Mouse (Mus musculus) MEL (cell line): Measurements from ENCODE around the gene Fgfr2. TPM values are rescaled to one million over a fixed set of nuclear protein-coding genes. Genes with fewer than 3 reads are reported as not detected.

Experiments used
- DNase-seq: peaks from one replicate; pipeline ENCODE4 v3.0.0; 2011; ENCODE audit warnings: low read depth, low spot score
- H3K27ac ChIP-seq: 2 replicates; pipeline ENCODE4 v1.5.1; 2012; ENCODE audit warnings: low read depth, mild to moderate bottlenecking, control low read depth, low read length, moderate library complexity; ENCODE audit not compliant: control insufficient read depth
- H3K27me3 ChIP-seq, 2 experiments: fragments of 150-350 bp in 1 of 2; sonication (generic) in 1 of 2; 2 replicates each; pipeline ENCODE4 v1.6.1; 2012; ENCODE audit warnings: low read length in 2 of 2, mild to moderate bottlenecking in 2 of 2, improper control_type of control experiment in 1 of 2, moderate library complexity in 1 of 2; ENCODE audit not compliant: insufficient read depth in 2 of 2, control insufficient read depth in 1 of 2
- H3K36me3 ChIP-seq, 2 experiments: 2 replicates each; pipeline ENCODE4 v1.6.1; 2012 to 2014; ENCODE audit warnings: low read length in 2 of 2, improper control_type of control experiment in 1 of 2, inconsistent platforms in 1 of 2, mild to moderate bottlenecking in 1 of 2; ENCODE audit not compliant: insufficient read depth in 2 of 2, control insufficient read depth in 1 of 2
- H3K4me1 ChIP-seq, 2 experiments: fragments of 150-350 bp in 1 of 2; sonication (generic) in 1 of 2; 2 replicates each; pipeline ENCODE4 v1.6.1; 2012; ENCODE audit warnings: low read length in 2 of 2, improper control_type of control experiment in 1 of 2, mild to moderate bottlenecking in 1 of 2; ENCODE audit not compliant: insufficient read depth in 2 of 2, control insufficient read depth in 1 of 2
- H3K4me3 ChIP-seq, 2 experiments: fragments of 150-350 bp in 1 of 2; sonication (generic) in 1 of 2; 2 replicates each; pipeline ENCODE4 v1.5.1; 2012; ENCODE audit warnings: low read depth in 2 of 2, low read length in 2 of 2, mild to moderate bottlenecking in 2 of 2, moderate library complexity in 2 of 2, control low read depth in 1 of 2, improper control_type of control experiment in 1 of 2; ENCODE audit not compliant: control insufficient read depth in 1 of 2, insufficient read depth in 1 of 2
- H3K79me2 ChIP-seq: 2 replicates; pipeline ENCODE4 v1.6.1; 2012; ENCODE audit warnings: mild to moderate bottlenecking, low read length, moderate library complexity; ENCODE audit not compliant: control insufficient read depth, poor library complexity, insufficient read depth
- H3K9ac ChIP-seq: 2 replicates; pipeline ENCODE4 v1.6.1; 2012; ENCODE audit warnings: low read depth, mild to moderate bottlenecking, control low read depth, low read length, moderate library complexity; ENCODE audit not compliant: control insufficient read depth, poor library complexity, severe bottlenecking
- H3K9me3 ChIP-seq: fragments of 150-350 bp; sonication (generic); replicated peaks from 2 replicates; pipeline ENCODE4 v1.6.1; 2012; ENCODE audit warnings: mild to moderate bottlenecking, low read length, improper control_type of control experiment, moderate library complexity; ENCODE audit not compliant: insufficient read depth
- BHLHE40 ChIP-seq: IDR thresholded peaks from 2 replicates; pipeline ENCODE4 v1.6.1; 2012; ENCODE audit warnings: low read depth, mild to moderate bottlenecking, inconsistent platforms, low read length, improper control_type of control experiment, borderline replicate concordance
- CHD1 ChIP-seq: IDR thresholded peaks from 2 replicates; pipeline ENCODE4 v1.6.1; 2012; ENCODE audit warnings: low read depth, mild to moderate bottlenecking, inconsistent platforms, low read length, improper control_type of control experiment
- CHD2 ChIP-seq: IDR thresholded peaks from 2 replicates; pipeline ENCODE4 v1.6.1; 2011; ENCODE audit warnings: low read length, improper control_type of control experiment
- EP300 ChIP-seq, 2 experiments: IDR thresholded peaks; 2 replicates each; pipeline ENCODE4 v1.6.1; 2011; ENCODE audit warnings: improper control_type of control experiment in 2 of 2, low read length in 2 of 2, low read depth in 1 of 2, mild to moderate bottlenecking in 1 of 2
- GATA1 ChIP-seq: IDR thresholded peaks from 2 replicates; pipeline ENCODE4 v1.6.1; 2011; ENCODE audit warnings: low read depth, low read length, improper control_type of control experiment
- HCFC1 ChIP-seq: IDR thresholded peaks from 2 replicates; pipeline ENCODE4 v1.6.1; 2012; ENCODE audit warnings: low read depth, mild to moderate bottlenecking, inconsistent platforms, low read length, improper control_type of control experiment, moderate library complexity
- JUND ChIP-seq: IDR thresholded peaks from 2 replicates; pipeline ENCODE4 v1.6.1; 2011; ENCODE audit warnings: low read depth, mild to moderate bottlenecking, improper control_type of control experiment, low read length
- MAX ChIP-seq: IDR thresholded peaks from 2 replicates; pipeline ENCODE4 v1.6.1; 2011; ENCODE audit warnings: low read length, improper control_type of control experiment
- MEF2A ChIP-seq: IDR thresholded peaks from 2 replicates; pipeline ENCODE4 v1.6.1; 2014; ENCODE audit warnings: low read depth, mild to moderate bottlenecking, inconsistent platforms, low read length, improper control_type of control experiment; ENCODE audit not compliant: poor library complexity, insufficient replicate concordance, severe bottlenecking; ENCODE audit errors: extremely low read depth
- MXI1 ChIP-seq: IDR thresholded peaks from 2 replicates; pipeline ENCODE4 v1.6.1; 2011; ENCODE audit warnings: mild to moderate bottlenecking, low read depth, low read length, improper control_type of control experiment
- MYC ChIP-seq: IDR thresholded peaks from 2 replicates; pipeline ENCODE4 v1.6.1; 2011; ENCODE audit warnings: low read depth, mild to moderate bottlenecking, low read length, improper control_type of control experiment, moderate library complexity
- NELFE ChIP-seq: IDR thresholded peaks from 2 replicates; pipeline ENCODE4 v1.6.1; 2011; ENCODE audit warnings: low read depth, low read length, improper control_type of control experiment
- NRF1 ChIP-seq: IDR thresholded peaks from 2 replicates; pipeline ENCODE4 v1.6.1; 2014; ENCODE audit warnings: low read depth, mild to moderate bottlenecking, inconsistent platforms, low read length, improper control_type of control experiment, moderate library complexity; ENCODE audit not compliant: poor library complexity, insufficient read depth, severe bottlenecking
- POLR2A ChIP-seq, 2 experiments: IDR thresholded peaks; 2 replicates each; pipeline ENCODE4 v1.6.1; 2011 to 2012; ENCODE audit warnings: low read length in 2 of 2, mild to moderate bottlenecking in 2 of 2, control low read depth in 1 of 2, improper control_type of control experiment in 1 of 2, low read depth in 1 of 2, moderate library complexity in 1 of 2; ENCODE audit not compliant: control insufficient read depth in 1 of 2, insufficient read depth in 1 of 2, poor library complexity in 1 of 2
- POLR2AphosphoS2 ChIP-seq: IDR thresholded peaks from 2 replicates; pipeline ENCODE4 v1.6.1; 2011; ENCODE audit warnings: low read length, improper control_type of control experiment
- RCOR1 ChIP-seq: IDR thresholded peaks from 2 replicates; pipeline ENCODE4 v1.6.1; 2012; ENCODE audit warnings: low read depth, mild to moderate bottlenecking, inconsistent platforms, low read length, improper control_type of control experiment
- SMC3 ChIP-seq: IDR thresholded peaks from 2 replicates; pipeline ENCODE4 v1.6.1; 2011; ENCODE audit warnings: low read depth, low read length, improper control_type of control experiment
- TAL1 ChIP-seq: IDR thresholded peaks from 2 replicates; pipeline ENCODE4 v1.6.1; 2012; ENCODE audit warnings: mild to moderate bottlenecking, inconsistent platforms, low read length, moderate library complexity, mixed read lengths
- TBP ChIP-seq: IDR thresholded peaks from 2 replicates; pipeline ENCODE4 v1.8.0; 2011; ENCODE audit warnings: low read depth, low read length, improper control_type of control experiment
- UBTF ChIP-seq: IDR thresholded peaks from 2 replicates; pipeline ENCODE4 v1.6.1; 2012; ENCODE audit warnings: low read depth, mild to moderate bottlenecking, inconsistent platforms, low read length, improper control_type of control experiment, moderate library complexity, borderline replicate concordance; ENCODE audit not compliant: insufficient read depth
- USF1 ChIP-seq: IDR thresholded peaks from 2 replicates; pipeline ENCODE4 v1.6.1; 2014; ENCODE audit warnings: low read depth, mild to moderate bottlenecking, inconsistent platforms, low read length, improper control_type of control experiment, moderate library complexity
- USF2 ChIP-seq, 2 experiments: IDR thresholded peaks; 2 replicates each; pipeline ENCODE4 v1.6.1; 2011 to 2012; ENCODE audit warnings: improper control_type of control experiment in 2 of 2, low read length in 2 of 2, borderline replicate concordance in 1 of 2, inconsistent platforms in 1 of 2, low read depth in 1 of 2, mild to moderate bottlenecking in 1 of 2; ENCODE audit not compliant: insufficient read depth in 1 of 2
- ZC3H11A ChIP-seq: IDR thresholded peaks from 2 replicates; pipeline ENCODE4 v1.6.1; 2012; ENCODE audit warnings: low read depth, mild to moderate bottlenecking, inconsistent platforms, low read length, improper control_type of control experiment
- ZKSCAN1 ChIP-seq: IDR thresholded peaks from 2 replicates; pipeline ENCODE4 v1.6.1; 2012; ENCODE audit warnings: low read depth, mild to moderate bottlenecking, inconsistent platforms, low read length, improper control_type of control experiment, moderate library complexity
- ZMIZ1 ChIP-seq: IDR thresholded peaks from 2 replicates; pipeline ENCODE4 v1.6.1; 2012; ENCODE audit warnings: low read depth, mild to moderate bottlenecking, inconsistent platforms, low read length, improper control_type of control experiment, moderate library complexity
- polyA plus RNA-seq, 2 experiments: library from polyadenylated mRNA; stranded (reverse) in 1 of 2; unstranded in 1 of 2; fragments of >175 nt in 1 of 2; fragments of >200 nt in 1 of 2; gene quantifications; 2 replicates each; pipeline versions ENCODE4 v1.2.1 to v1.2.4; 2012; ENCODE audit warnings: low replicate concordance in 2 of 2, low read depth in 1 of 2; ENCODE audit not compliant: insufficient read length in 2 of 2, insufficient read depth in 1 of 2, missing spikeins in 1 of 2
- total RNA-seq: library from RNA; depleted of rRNA; stranded (reverse); fragments of 300-350 nt; gene quantifications from 2 replicates; pipeline ENCODE4 v1.2.3, GENCODE M21; 2012

Gene Fgfr2
- total and polyA plus RNA-seq, 3 experiments = not detected

- H3K9ac ChIP-seq = no peak overlapping the region
- H3K9me3 ChIP-seq = no peaks in the 10 kb centered on the region
- TF ChIP-seq POLR2AphosphoS2 (no peak), GATA1 (no peak), TAL1 (no peak), ZC3H11A (no peak), UBTF (no peak), POLR2A (IDR thresholded peaks at IDR 0.05; ENCODE audit: control insufficient read depth in 1 of 2, insufficient read depth in 1 of 2, low read depth in 1 of 2, low read length in 2 of 2, poor library complexity in 1 of 2) (no peak), ZKSCAN1 (no peak), CHD1 (no peak), JUND (no peak), RCOR1 (no peak), USF1 (no peak), MYC (no peak), MAX (no peak), NRF1 (no peak), TBP (no peak), EP300 (IDR thresholded peaks at IDR 0.05; ENCODE audit: low read depth in 1 of 2, low read length in 2 of 2) (no peak), HCFC1 (no peak), CHD2 (no peak), NELFE (no peak), MXI1 (no peak)
- TF ChIP-seq, all 39 proteins: peak for 0
- H3K27ac ChIP-seq = no peak overlapping the region
- H3K36me3 ChIP-seq = no peaks in the 10 kb centered on the region
- no peaks in the 10 kb centered on the region for H3K27me3 ChIP-seq
- H3K4me1 ChIP-seq = no peaks in the 10 kb centered on the region
- H3K79me2 ChIP-seq = no peaks in the 10 kb centered on the region
- no peak for DNase-seq
- no peak overlapping the region for H3K4me3 ChIP-seq
These were observed 2312.9 kb downstream of the Fgfr2 start for GRCm38 (mm10) chr7:130810238-130810637.

- TF ChIP-seq ZMIZ1 = no peak
- no peak for TF ChIP-seq BHLHE40
- TF ChIP-seq ZKSCAN1 = no peak
- TF ChIP-seq CHD1 = no peak
- TF ChIP-seq UBTF = no peak
- no peak for TF ChIP-seq TAL1
- no peak for TF ChIP-seq MEF2A
- TF ChIP-seq SMC3 = no peak
- no peak for TF ChIP-seq NELFE
- no peak for TF ChIP-seq MYC
- no peak for TF ChIP-seq USF2 (IDR thresholded peaks at IDR 0.05; ENCODE audit: borderline replicate concordance in 1 of 2, insufficient read depth in 1 of 2, low read depth in 1 of 2, low read length in 2 of 2)
- H3K27me3 ChIP-seq = no peaks in the 10 kb centered on the region
- no peak for DNase-seq
- H3K79me2 ChIP-seq = no peaks in the 10 kb centered on the region
- no peaks in the 10 kb centered on the region for H3K36me3 ChIP-seq
- H3K4me1 ChIP-seq = no peaks in the 10 kb centered on the region
- no peak overlapping the region for H3K9ac ChIP-seq
- H3K27ac ChIP-seq = no peak overlapping the region
- H3K4me3 ChIP-seq = no peak overlapping the region
- H3K9me3 ChIP-seq = no peaks in the 10 kb centered on the region
These were observed 2314.5 kb downstream of the Fgfr2 start for GRCm38 (mm10) chr7:130808694-130809093.
